Mouse (Mus musculus) thymus, adult 2 months (tissue): ENCODE measurements around the gene Mr1. TPM values are rescaled to one million over a fixed set of nuclear protein-coding genes. Genes with fewer than 3 reads are reported as not detected.

Experiments
- DNase-seq: peaks from one replicate; pipeline ENCODE4 v3.0.0; 2021
- H3K27ac ChIP-seq: fragments of 200-500 bp; 2 replicates; pipeline ENCODE4 v1.5.1; 2012; ENCODE audit warnings: low read length, control low read depth; ENCODE audit not compliant: control insufficient read depth, insufficient read depth
- H3K27me3 ChIP-seq: fragments of 200-500 bp; 2 replicates; pipeline ENCODE4 v1.6.1; 2012; ENCODE audit warnings: mild to moderate bottlenecking, low read length, moderate library complexity, mixed read lengths; ENCODE audit not compliant: control insufficient read depth, insufficient read depth
- H3K36me3 ChIP-seq: fragments of 200-500 bp; 2 replicates; pipeline ENCODE4 v1.6.1; 2012; ENCODE audit warnings: mild to moderate bottlenecking, low read length, moderate library complexity; ENCODE audit not compliant: control insufficient read depth, insufficient read depth
- H3K4me1 ChIP-seq: fragments of 200-500 bp; replicated peaks from 2 replicates; pipeline ENCODE4 v1.6.1; 2012; ENCODE audit warnings: low read length; ENCODE audit not compliant: control insufficient read depth, insufficient read depth
- H3K4me3 ChIP-seq: fragments of 200-500 bp; 2 replicates; pipeline ENCODE4 v1.5.1; 2012; ENCODE audit warnings: mild to moderate bottlenecking, low read length, control low read depth, moderate library complexity; ENCODE audit not compliant: control insufficient read depth, insufficient read depth
- CTCF ChIP-seq: fragments of 200-500 bp; IDR thresholded peaks from 2 replicates; pipeline ENCODE4 v1.5.1; 2012; ENCODE audit warnings: mild to moderate bottlenecking, control low read depth, low read length, moderate library complexity, borderline replicate concordance; ENCODE audit not compliant: control insufficient read depth, poor library complexity, insufficient read depth; ENCODE audit errors: extremely low read depth
- POLR2A ChIP-seq: fragments of 200-500 bp; IDR thresholded peaks from 2 replicates; pipeline ENCODE4 v1.6.1; 2012; ENCODE audit warnings: mild to moderate bottlenecking, low read length, control low read depth, moderate library complexity; ENCODE audit not compliant: control insufficient read depth, poor library complexity, insufficient read depth; ENCODE audit errors: extremely low read depth
- WGBS: fragments of 180-500 bp; shearing (Covaris S2); methylation state at CpG from one replicate; pipeline ENCODE4 v1.1.7; 2018; 5-methylcytosine and 5-hydroxymethylcytosine counted together
- polyA plus RNA-seq: library from polyadenylated mRNA; depleted of rRNA; stranded (reverse); fragments of >200 nt; gene quantifications from 2 replicates; pipeline ENCODE4 v1.2.3, GENCODE M21; 2012

Mr1 gene
- polyA plus RNA-seq, 1 experiment: 37.9 TPM

DNA sequence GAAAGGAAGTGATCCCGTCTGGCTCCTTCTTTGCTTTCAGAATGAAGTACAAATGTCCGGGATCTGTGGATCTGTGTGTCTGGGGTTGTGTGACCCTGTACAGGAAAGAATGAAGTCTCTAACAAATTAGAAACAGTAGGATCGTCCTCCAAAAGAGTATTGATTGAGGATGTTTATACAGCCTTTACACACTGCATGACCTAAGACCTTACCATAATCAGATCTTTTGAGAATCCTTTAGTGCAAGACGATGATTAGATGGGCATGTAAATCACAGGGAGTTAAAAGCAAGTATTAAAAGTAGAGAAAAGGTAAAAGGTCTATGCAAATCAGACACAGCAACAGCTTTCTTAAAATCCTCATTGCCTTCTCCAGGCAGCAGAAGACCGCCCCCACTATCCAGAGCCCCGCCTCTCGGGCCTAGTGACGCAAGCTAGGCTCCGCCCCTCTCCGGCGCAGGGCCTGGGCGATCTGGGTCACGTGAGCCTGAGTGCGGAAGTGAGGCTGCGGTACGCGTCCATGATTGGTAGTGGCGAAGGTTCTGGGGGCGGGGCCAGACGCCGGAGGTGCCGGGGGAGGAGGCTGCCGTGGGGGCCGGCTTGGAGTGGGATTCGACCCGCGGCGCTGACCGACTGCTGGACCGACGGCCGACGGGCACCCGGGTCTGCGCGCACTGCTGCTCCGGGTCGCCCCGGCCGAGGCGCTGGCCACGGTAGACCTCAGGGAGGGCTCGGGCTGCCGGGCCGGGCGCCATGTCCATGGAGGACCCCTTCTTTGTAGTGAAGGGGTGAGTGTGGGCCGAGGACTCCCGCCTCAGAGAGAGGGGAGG is 11.7 kb upstream of the Mr1 start, which contains the start of gene Stx6:
Gene Stx6 (plus strand): TSS at position 575 of the 829 bp plus-strand sequence.
- peak within 1 kb of the TSS; percentile 91 for H3K4me3 ChIP-seq
- H3K27me3 ChIP-seq: no peaks in the 10 kb centered on the region
- H3K27ac ChIP-seq: peak within 1 kb of the TSS; percentile 8
- peak; percentile 99 for DNase-seq
- peaks cover 28% of the 10 kb centered on the region for H3K4me1 ChIP-seq
- TF ChIP-seq POLR2A (peak; percentile 80), CTCF (peak; percentile 60; the same call in 1 of the 2 replicates)
- H3K36me3 ChIP-seq: no peaks in the 10 kb centered on the region
- 4% methylated on average over 48 of the region's 48 CpGs for WGBS

DNA sequence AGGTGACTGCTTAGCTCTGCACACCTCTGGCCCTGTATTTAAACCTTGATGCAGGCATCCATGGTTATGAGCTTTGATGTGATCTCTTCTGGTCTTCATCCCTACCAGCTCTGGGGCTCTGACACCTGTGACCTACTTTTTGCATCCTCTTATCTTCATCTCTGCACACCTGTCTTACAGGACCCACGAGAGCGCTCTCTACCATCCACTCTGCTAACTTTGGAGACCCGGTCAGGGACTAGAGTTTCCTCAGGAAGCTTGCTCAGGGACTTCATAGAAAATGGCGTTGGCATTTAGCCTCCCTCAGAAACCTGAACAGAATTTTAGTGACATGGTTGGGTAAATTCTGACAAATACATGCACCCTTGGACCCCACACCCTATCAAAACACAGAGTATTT is 7.3 kb upstream of the Mr1 start:
- TF ChIP-seq CTCF: no peak
- no peak for TF ChIP-seq POLR2A
- peak; percentile 76 for DNase-seq
- H3K27ac ChIP-seq: peak overlapping the region; percentile 96
- H3K27me3 ChIP-seq: no peaks in the 10 kb centered on the region
- WGBS: 13% methylated on average over 4 of the region's 4 CpGs
- no peak overlapping the region for H3K4me3 ChIP-seq
- H3K4me1 ChIP-seq: peaks cover 24% of the 10 kb centered on the region
- H3K36me3 ChIP-seq: no peaks in the 10 kb centered on the region

DNA sequence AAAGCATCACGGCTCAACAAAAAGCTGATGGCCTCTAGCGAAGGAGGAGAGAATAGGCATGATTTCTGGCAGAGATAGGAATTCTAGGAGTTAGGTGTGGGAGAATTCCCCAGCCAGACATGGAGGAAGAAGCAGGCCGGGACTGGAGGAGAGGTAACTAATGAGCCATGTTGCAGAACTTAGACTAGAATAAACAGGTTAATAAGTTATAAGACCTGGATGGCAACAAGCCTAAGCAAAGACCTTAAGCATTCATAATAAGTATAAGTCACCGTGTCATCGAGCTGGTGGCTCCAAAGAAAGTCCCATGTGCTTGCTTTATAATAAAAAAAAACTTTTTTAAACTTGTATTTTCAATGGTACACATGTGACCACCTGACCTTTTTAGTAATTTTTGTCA is 4.2 kb upstream of the Mr1 start:
- no peak for DNase-seq
- Histone ChIP-seq H3K4me3 (no peak overlapping the region), H3K4me1 (peaks cover 20% of the 10 kb centered on the region), H3K27ac (no peak overlapping the region), H3K27me3 (no peaks in the 10 kb centered on the region), H3K36me3 (no peaks in the 10 kb centered on the region)
- 92% methylated on average over 5 of the region's 5 CpGs for WGBS
- TF ChIP-seq POLR2A (no peak), CTCF (no peak)

DNA sequence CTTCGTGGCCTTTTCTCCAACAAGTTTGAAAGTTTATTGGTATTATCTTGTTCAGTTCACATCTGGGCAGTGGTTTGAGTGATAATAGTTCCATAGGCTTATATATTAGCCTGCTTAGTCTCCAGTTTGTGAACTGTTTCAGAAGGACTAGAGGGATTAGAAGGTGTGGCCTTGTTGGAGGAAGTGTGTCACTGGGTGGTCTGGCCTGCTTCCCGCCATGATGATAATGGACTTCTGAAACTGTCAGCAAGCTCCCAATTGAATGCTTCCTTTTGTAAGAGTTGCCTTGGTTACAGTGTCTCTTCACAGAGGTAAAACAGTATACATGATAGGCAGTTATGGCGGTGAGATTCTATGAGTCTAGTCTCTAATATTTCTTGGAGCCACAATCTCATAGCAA is 2.8 kb upstream of the Mr1 start:
- no peaks in the 10 kb centered on the region for H3K27me3 ChIP-seq
- H3K4me3 ChIP-seq: no peak overlapping the region
- H3K36me3 ChIP-seq: no peaks in the 10 kb centered on the region
- WGBS: 99% methylated on average over 3 of the region's 3 CpGs
- no peak for DNase-seq
- TF ChIP-seq CTCF (no peak), POLR2A (no peak)
- H3K27ac ChIP-seq: no peak overlapping the region
- peaks cover 20% of the 10 kb centered on the region for H3K4me1 ChIP-seq

DNA sequence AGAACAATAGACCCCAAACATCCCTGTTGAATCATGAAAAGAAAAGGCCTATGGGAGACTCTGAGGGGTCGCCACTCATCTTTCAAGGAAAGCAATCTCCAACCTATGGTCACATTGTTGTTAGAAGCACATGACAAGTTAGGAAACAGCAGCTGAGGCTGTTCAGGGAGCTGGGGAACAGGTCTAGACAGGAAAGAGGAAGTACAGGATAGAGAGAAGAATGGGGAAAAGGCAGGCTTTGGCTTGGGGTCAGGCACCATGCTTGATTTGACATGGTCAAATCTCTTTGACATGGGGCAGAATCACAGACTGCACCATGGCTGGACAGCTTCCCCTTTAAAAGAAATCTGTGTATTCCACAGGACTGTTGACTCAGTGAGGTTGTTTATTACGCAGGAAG is 614 bp upstream of the Mr1 start:
- 93% methylated on average over 2 of the region's 2 CpGs for WGBS
- Histone ChIP-seq H3K27ac (no peak overlapping the region), H3K4me1 (peaks cover 13% of the 10 kb centered on the region), H3K36me3 (no peaks in the 10 kb centered on the region), H3K27me3 (no peaks in the 10 kb centered on the region), H3K4me3 (no peak overlapping the region)
- DNase-seq: no peak
- TF ChIP-seq POLR2A: no peak

DNA sequence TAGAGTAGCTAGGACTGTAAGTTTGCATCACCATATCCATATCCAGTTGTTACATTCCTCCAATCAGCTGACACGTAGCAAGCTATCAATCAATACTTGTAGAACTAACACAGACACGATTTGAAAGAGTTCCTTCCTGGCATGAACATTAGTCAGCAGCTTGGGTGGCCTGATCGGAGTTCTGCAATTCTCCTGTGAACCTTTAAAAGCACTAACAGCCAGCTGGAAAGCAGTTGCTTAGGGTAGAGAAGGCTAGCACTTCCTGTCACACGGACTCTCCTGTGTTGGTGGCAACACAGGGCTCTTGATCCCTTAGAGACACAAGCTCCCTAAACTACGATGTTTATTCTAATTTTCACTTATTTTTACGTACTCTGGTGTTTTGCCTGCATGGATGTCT is 994 bp downstream of the Mr1 start:
- TF ChIP-seq POLR2A: no peak
- TF ChIP-seq CTCF: no peak
- 1% methylated on average over 6 of the region's 6 CpGs for WGBS
- Histone ChIP-seq H3K36me3 (no peaks in the 10 kb centered on the region; the same call in 1 of the 2 replicates), H3K4me3 (peak overlapping the region; percentile 76), H3K27me3 (no peaks in the 10 kb centered on the region), H3K4me1 (peaks cover 13% of the 10 kb centered on the region), H3K27ac (peak overlapping the region; percentile 96)
- DNase-seq: peak; percentile 54
